Mouse (Mus musculus): ENCODE data around the gene Aunip. TPM values are rescaled to one million over a fixed set of nuclear protein-coding genes. Genes with fewer than 3 reads are reported as not detected.

Gene Aunip
- polyA plus RNA-seq, 2 experiments, result 7.6 to 21.0 TPM

DNA sequence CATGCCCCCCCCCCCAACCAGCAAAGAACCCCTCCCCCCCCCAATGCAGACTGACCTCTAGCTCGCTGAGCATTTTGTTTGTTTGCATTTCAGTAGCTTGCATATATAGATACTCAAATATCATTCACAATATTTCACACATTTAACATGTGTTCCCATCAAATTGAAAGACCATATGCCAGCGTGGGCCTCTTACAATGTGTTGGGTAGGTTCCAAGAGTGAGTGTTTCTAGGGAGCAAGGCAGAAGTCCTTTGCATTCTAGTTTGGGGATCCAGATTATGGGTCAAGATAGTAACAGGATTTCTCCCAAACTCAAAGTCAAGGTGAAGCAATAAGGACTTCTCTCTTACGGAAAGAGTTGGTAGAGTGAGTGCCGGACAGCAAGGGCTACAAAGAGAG lies 7.7 kb downstream of the Aunip start:
- Histone ChIP-seq H3K27ac (no peak overlapping the region), H3K27me3 (ENCODE audit: control insufficient read depth, insufficient read depth, low read length) (no peaks in the 10 kb centered on the region), H3K4me3 (ENCODE audit: insufficient read depth in 1 of 2, low read depth in 2 of 2, low read length in 2 of 2) (no peak overlapping the region), H3K4me2 (ENCODE audit: low read depth) (no peak overlapping the region), H3K9ac (replicated peaks) (no peak overlapping the region), H3K36me3 (replicated peaks; ENCODE audit: control insufficient read depth, insufficient read depth, low read depth) (peaks cover 42% of the 10 kb centered on the region), H3K4me1 (replicated peaks; ENCODE audit: control insufficient read depth in 2 of 2, insufficient read depth in 2 of 2, low read length in 1 of 2) (peaks cover 27 to 36% of the 10 kb centered on the region in 2 experiments), H3K9me3 (ENCODE audit: control insufficient read depth, low read length) (no peaks in the 10 kb centered on the region)
- DNase-seq (ENCODE audit: low read depth in 3 of 3, low spot score in 3 of 3) (no peak), ATAC-seq (ENCODE audit: insufficient read depth) (no peak)
- TF ChIP-seq EP300 (IDR thresholded peaks at IDR 0.05; ENCODE audit: low read depth) (no peak), CTCF (IDR thresholded peaks at IDR 0.05; ENCODE audit: low read depth) (no peak)
- WGBS (ENCODE audit: insufficient replicate concordance), result 84% methylated on average over 4 of the region's 4 CpGs

DNA sequence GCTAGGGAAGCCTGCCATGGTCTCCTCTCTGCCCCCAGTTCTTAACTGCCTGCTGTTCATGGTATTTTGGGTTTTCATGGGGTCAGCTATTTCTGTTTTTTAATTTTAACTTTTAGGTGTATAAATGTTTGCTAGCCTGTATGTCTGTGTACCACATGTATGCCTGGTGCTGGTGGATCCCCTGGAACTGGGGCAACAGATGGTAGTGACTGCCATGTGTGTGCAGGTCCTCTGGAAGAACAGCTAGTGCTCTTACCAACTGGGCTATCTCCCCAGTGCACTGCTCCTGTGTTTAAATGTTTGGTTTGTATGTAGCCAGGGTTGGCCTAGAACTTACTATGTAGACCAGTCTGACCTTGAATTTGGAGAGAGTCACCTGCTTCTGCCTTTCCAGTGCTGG lies 8.5 kb downstream of the Aunip start:
- Histone ChIP-seq H3K4me1 (replicated peaks; ENCODE audit: control insufficient read depth in 2 of 2, insufficient read depth in 2 of 2, low read length in 1 of 2) (peaks cover 21 to 28% of the 10 kb centered on the region in 2 experiments), H3K27me3 (ENCODE audit: control insufficient read depth, insufficient read depth, low read length) (no peaks in the 10 kb centered on the region), H3K4me2 (ENCODE audit: low read depth) (no peak overlapping the region), H3K9ac (replicated peaks) (no peak overlapping the region), H3K9me3 (ENCODE audit: control insufficient read depth, low read length) (no peaks in the 10 kb centered on the region), H3K36me3 (replicated peaks; ENCODE audit: control insufficient read depth, insufficient read depth, low read depth) (peaks cover 47% of the 10 kb centered on the region), H3K4me3 (ENCODE audit: insufficient read depth in 1 of 2, low read depth in 2 of 2, low read length in 2 of 2) (no peak overlapping the region), H3K27ac (no peak overlapping the region)
- DNase-seq (ENCODE audit: low read depth in 3 of 3, low spot score in 3 of 3) (no peak), ATAC-seq (ENCODE audit: insufficient read depth) (no peak)
- TF ChIP-seq CTCF (IDR thresholded peaks at IDR 0.05; ENCODE audit: low read depth), result no peak
- TF ChIP-seq EP300 (IDR thresholded peaks at IDR 0.05; ENCODE audit: low read depth), result no peak

DNA sequence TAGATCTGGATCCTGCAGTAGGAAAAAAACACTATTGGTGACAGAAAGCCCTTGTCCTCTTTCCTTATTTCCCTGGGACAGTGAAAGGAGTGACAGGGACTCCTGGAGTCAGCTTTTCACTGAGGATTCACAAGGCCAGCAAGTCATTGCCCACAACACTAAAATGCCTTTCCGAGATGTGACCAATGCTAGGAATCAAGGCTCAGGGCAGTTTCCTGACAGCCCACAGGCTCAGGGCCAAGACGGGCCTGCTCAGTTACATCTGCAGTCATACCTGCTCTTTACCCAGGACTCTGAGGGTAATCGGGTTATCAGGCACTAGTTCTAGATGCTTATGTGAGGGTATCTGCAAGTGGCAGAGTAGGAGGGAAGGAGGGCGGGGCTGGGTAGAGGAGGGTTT lies 12.6 kb downstream of the Aunip start:
- Histone ChIP-seq H3K9me3 (ENCODE audit: control insufficient read depth, low read length) (no peaks in the 10 kb centered on the region), H3K36me3 (replicated peaks; ENCODE audit: control insufficient read depth, insufficient read depth, low read depth) (peaks cover 80% of the 10 kb centered on the region), H3K9ac (replicated peaks) (no peak overlapping the region), H3K27me3 (ENCODE audit: control insufficient read depth, insufficient read depth, low read length) (no peaks in the 10 kb centered on the region), H3K27ac (no peak overlapping the region), H3K4me3 (ENCODE audit: insufficient read depth in 1 of 2, low read depth in 2 of 2, low read length in 2 of 2) (no peak overlapping the region), H3K4me1 (replicated peaks; ENCODE audit: control insufficient read depth in 2 of 2, insufficient read depth in 2 of 2, low read length in 1 of 2) (no peaks in the 10 kb centered on the region), H3K4me2 (ENCODE audit: low read depth) (no peak overlapping the region)
- WGBS (ENCODE audit: insufficient replicate concordance), result 73% methylated on average over 4 of the region's 4 CpGs
- DNase-seq (ENCODE audit: low read depth in 3 of 3, low spot score in 3 of 3) (no peak), ATAC-seq (ENCODE audit: insufficient read depth) (no peak)
- TF ChIP-seq EP300 (IDR thresholded peaks at IDR 0.05; ENCODE audit: low read depth) (no peak), CTCF (IDR thresholded peaks at IDR 0.05; ENCODE audit: low read depth) (no peak)

- ATAC-seq (ENCODE audit: insufficient read depth), result no peak
- no peaks in the 10 kb centered on the region for H3K4me1 ChIP-seq (replicated peaks; ENCODE audit: control insufficient read depth in 2 of 2, insufficient read depth in 2 of 2, low read length in 1 of 2)
- H3K36me3 ChIP-seq (replicated peaks; ENCODE audit: control insufficient read depth, insufficient read depth, low read depth), result peaks cover 76% of the 10 kb centered on the region
- H3K9me3 ChIP-seq (ENCODE audit: control insufficient read depth, low read length), result no peaks in the 10 kb centered on the region
- DNase-seq (ENCODE audit: low read depth in 3 of 3, low spot score in 3 of 3), result no peak
- no peak overlapping the region for H3K4me2 ChIP-seq (ENCODE audit: low read depth)
- no peak overlapping the region for H3K27ac ChIP-seq
- H3K27me3 ChIP-seq (ENCODE audit: control insufficient read depth, insufficient read depth, low read length), result no peaks in the 10 kb centered on the region
- H3K9ac ChIP-seq (replicated peaks), result no peak overlapping the region
- no peak overlapping the region for H3K4me3 ChIP-seq (ENCODE audit: insufficient read depth in 1 of 2, low read depth in 2 of 2, low read length in 2 of 2)
- 53% methylated on average over 5 of the region's 5 CpGs for WGBS (ENCODE audit: insufficient replicate concordance)
- no peak for TF ChIP-seq EP300 (IDR thresholded peaks at IDR 0.05; ENCODE audit: low read depth)
- TF ChIP-seq CTCF (IDR thresholded peaks at IDR 0.05; ENCODE audit: low read depth), result no peak
These were observed 15.0 kb downstream of the Aunip start for GRCm38 (mm10) chr4:134525806-134526205.

GRCm38 (mm10) chr4:134526220-134526619 lies 15.4 kb downstream of the Aunip start:
- Histone ChIP-seq H3K36me3 (replicated peaks; ENCODE audit: control insufficient read depth, insufficient read depth, low read depth) (peaks cover 72% of the 10 kb centered on the region), H3K27me3 (ENCODE audit: control insufficient read depth, insufficient read depth, low read length) (no peaks in the 10 kb centered on the region), H3K4me2 (ENCODE audit: low read depth) (no peak overlapping the region), H3K27ac (no peak overlapping the region), H3K4me3 (ENCODE audit: insufficient read depth in 1 of 2, low read depth in 2 of 2, low read length in 2 of 2) (no peak overlapping the region), H3K4me1 (replicated peaks; ENCODE audit: control insufficient read depth in 2 of 2, insufficient read depth in 2 of 2, low read length in 1 of 2) (no peaks in the 10 kb centered on the region), H3K9ac (replicated peaks) (no peak overlapping the region), H3K9me3 (ENCODE audit: control insufficient read depth, low read length) (no peaks in the 10 kb centered on the region)
- TF ChIP-seq CTCF (IDR thresholded peaks at IDR 0.05; ENCODE audit: low read depth) (no peak), EP300 (IDR thresholded peaks at IDR 0.05; ENCODE audit: low read depth) (no peak)
- WGBS (ENCODE audit: insufficient replicate concordance), result 47% methylated on average over 5 of the region's 5 CpGs
- ATAC-seq (ENCODE audit: insufficient read depth), result no peak
- DNase-seq (ENCODE audit: low read depth in 3 of 3, low spot score in 3 of 3), result no peak
